Comparison of ENCODE assay signal across 9 mouse cellular contexts in genomic region chr11:8663444-8664392, GRCm38 (mm10). TPM values are rescaled to one million over a fixed set of nuclear protein-coding genes. Genes with fewer than 3 reads are reported as not detected.
DNase-seq lines count a peak whose midpoint lies in the region; ATAC-seq and TF ChIP-seq lines count a peak whose summit lies in the region.
"Had no signal": no experiment of that assay in that cellular context is flagged by ENCODE, and none has a peak within 500 bp of the region (broad histone marks: within the 10 kb centered on the region; RNA-seq: fewer than 3 reads in every experiment).

No protein-coding gene starts in this region.

- peak overlapping the region; percentile 95 for H3K4me3 ChIP-seq in bone marrow macrophage, adult 2 months (ENCODE audit: insufficient read depth, low read length)
- peak overlapping the region; percentile 74 for H3K4me3 ChIP-seq in hindbrain, embryonic 16.5 days (ENCODE audit: low read length)
- peak overlapping the region; percentile 65 for H3K4me3 ChIP-seq in liver, embryonic 12.5 days

- H3K9me3 ChIP-seq in hindbrain, embryonic 16.5 days (ENCODE audit: control insufficient read depth, low read length) = no peaks in the 10 kb centered on the region
- no peaks in the 10 kb centered on the region for H3K9me3 ChIP-seq in liver, embryonic 12.5 days (replicated peaks)

- WGBS in hindbrain, embryonic 16.5 days = under 1% methylated on average over 49 of the region's 52 CpGs
- WGBS in liver, embryonic 12.5 days (ENCODE audit: insufficient replicate concordance) = under 1% methylated on average over 52 of the region's 52 CpGs

- DNase-seq in cerebellum, postnatal 10 days = peak; percentile 60 to 75
- no peak for DNase-seq in cerebellum, adult 9-10 months
- DNase-seq in gastrocnemius, postnatal 10 days = peak; percentile 54
- peak; percentile 85 for DNase-seq in neural tube, embryonic 10.5 days (ENCODE audit: extremely low spot score, low spot score)
- peak; percentile 52 for DNase-seq in thymus, postnatal 0 days (ENCODE audit: low spot score)

- ATAC-seq in hindbrain, embryonic 16.5 days = peak; percentile 81
- peak; percentile 73 for ATAC-seq in liver, embryonic 12.5 days

- H3K27me3 ChIP-seq in hindbrain, embryonic 16.5 days (replicated peaks; ENCODE audit: control insufficient read depth, insufficient read depth, low read length) = no peaks in the 10 kb centered on the region
- H3K27me3 ChIP-seq in liver, embryonic 12.5 days (replicated peaks) = peaks cover 27% of the 10 kb centered on the region

- peak overlapping the region; percentile 87 for H3K27ac ChIP-seq in bone marrow macrophage, adult 2 months (ENCODE audit: insufficient read depth, low read depth, low read length)
- H3K27ac ChIP-seq in hindbrain, embryonic 16.5 days (ENCODE audit: low read depth, low read length) = peak overlapping the region; percentile 51; the same call in 1 of the 2 replicates
- H3K27ac ChIP-seq in liver, embryonic 12.5 days = peak overlapping the region; percentile 66

- no peaks in the 10 kb centered on the region for H3K36me3 ChIP-seq in hindbrain, embryonic 16.5 days (ENCODE audit: control insufficient read depth, insufficient read depth, low read length)
- H3K36me3 ChIP-seq in liver, embryonic 12.5 days = peaks cover 4% of the 10 kb centered on the region; the same call in 1 of the 2 replicates

- no peak for TF ChIP-seq POLR2A in bone marrow macrophage, adult 2 months (IDR thresholded peaks at IDR 0.05; ENCODE audit: borderline replicate concordance, low read depth, low read length)

- peak overlapping the region; percentile 95 for H3K4me2 ChIP-seq in hindbrain, embryonic 16.5 days (ENCODE audit: low read length)
- peak overlapping the region; percentile 87 for H3K4me2 ChIP-seq in liver, embryonic 12.5 days

- peak overlapping the region; percentile 82 for H3K9ac ChIP-seq in hindbrain, embryonic 16.5 days (ENCODE audit: low read depth, low read length)
- peak overlapping the region; percentile 74 for H3K9ac ChIP-seq in liver, embryonic 12.5 days

- no peak for TF ChIP-seq CTCF in bone marrow macrophage, adult 2 months (IDR thresholded peaks at IDR 0.05; ENCODE audit: low read depth, low read length)

- H3K4me1 ChIP-seq in bone marrow macrophage, adult 2 months (ENCODE audit: control insufficient read depth, insufficient read depth, low read length) = peaks cover 30% of the 10 kb centered on the region
- peaks cover 19% of the 10 kb centered on the region for H3K4me1 ChIP-seq in hindbrain, embryonic 16.5 days (ENCODE audit: control insufficient read depth, insufficient read depth, low read depth, low read length)
- H3K4me1 ChIP-seq in liver, embryonic 12.5 days = peaks cover 38% of the 10 kb centered on the region

RNA-seq across cellular contexts. Expression of gene Tns3, which starts 0.6 kb away (rescaled TPM):
- polyA plus RNA-seq in bone marrow macrophage, adult 2 months (2012; ENCODE audit: insufficient read depth, insufficient read length, missing spikeins) = 82.5 and 102 TPM in 2 replicates
- total RNA-seq in gastrocnemius, postnatal 10 days (2021) = 10 to 100 TPM; 16.7 to 21.3 TPM
- polyA plus RNA-seq in hindbrain, embryonic 16.5 days (2015; fragmentation: Nextera tagmentation; extraction: Ambion mirVana) = 7.5 and 8.6 TPM in 2 replicates
- 6.7 and 7.3 TPM in 2 replicates for polyA plus RNA-seq in liver, embryonic 12.5 days (2016; fragmentation: Nextera tagmentation; extraction: Ambion mirVana)
- 5.2 and 6.0 TPM in 2 replicates for polyA plus RNA-seq in thymus, postnatal 0 days (2015; fragmentation: Nextera tagmentation; extraction: Ambion mirVana)
- total RNA-seq: MEL had no signal
